Mouse (Mus musculus) spleen, postnatal 14 days (tissue): Measurements from ENCODE around the gene 4930578G10Rik.
"Not testable (repeated sequence)": the region's sequence is repeated elsewhere in the genome, so short reads cannot be mapped to it uniquely, and the experiment has no call there.

Experiments
- DNase-seq, 2 experiments: peaks; one replicate each; pipeline ENCODE4 v3.0.0; 2021 to 2022; ENCODE audit warnings: low spot score in 2 of 2

Gene 4930578G10Rik

DNA sequence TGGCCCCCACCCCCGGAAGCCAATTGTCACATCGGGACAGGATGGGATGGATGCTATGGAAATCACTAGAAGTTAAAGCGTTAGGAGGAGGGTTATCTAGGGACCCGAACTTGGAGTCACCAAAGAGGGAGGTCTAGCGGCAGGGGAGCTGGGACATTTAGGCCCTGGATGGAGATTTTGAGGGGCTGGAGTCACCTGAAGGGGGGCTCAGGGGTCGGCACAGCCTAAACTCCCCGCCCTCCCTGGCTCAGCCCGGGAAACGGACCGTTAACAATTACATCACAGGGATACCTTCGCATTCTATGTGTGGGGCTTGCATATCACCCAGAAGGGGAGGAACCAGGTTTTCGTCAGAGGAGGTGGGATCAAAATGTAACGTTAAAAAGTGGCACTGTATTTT, at the start of gene 4930578G10Rik:
Gene 4930578G10Rik (plus strand): TSS at position 301 of the 400 bp plus-strand sequence.
- DNase-seq = not testable (repeated sequence)

- not testable (repeated sequence) for DNase-seq
These were observed 21.1 kb downstream of the 4930578G10Rik start, which contains the start of gene Ccl19 for GRCm38 (mm10) chr4:42756477-42756876. Gene Ccl19, minus strand, starts transcription at chr4:42756577.

DNA sequence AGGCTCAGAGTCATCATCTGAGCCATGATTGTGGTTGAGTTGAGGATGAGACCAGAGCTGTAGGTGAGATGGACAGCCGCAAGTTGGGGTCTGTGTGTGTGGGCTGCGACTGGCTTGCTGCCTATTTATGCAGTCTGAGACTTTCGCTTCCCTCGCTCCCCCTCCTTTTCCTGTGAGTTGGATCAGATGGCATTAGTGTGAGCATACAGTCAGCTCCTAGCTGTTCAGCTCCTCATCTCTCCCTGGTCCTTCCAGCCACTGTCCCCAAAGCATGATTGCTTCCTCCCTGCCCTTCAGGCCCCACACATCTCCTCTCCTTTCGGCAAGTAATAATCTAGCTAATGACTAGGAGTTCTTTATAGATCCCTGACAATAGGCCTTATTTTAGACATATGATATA, 38.5 kb downstream of the 4930578G10Rik start, which contains the start of gene Ccl21a:
Gene Ccl21a (minus strand): TSS at position 101 of the 400 bp plus-strand sequence.
- DNase-seq = not testable (repeated sequence)

DNA sequence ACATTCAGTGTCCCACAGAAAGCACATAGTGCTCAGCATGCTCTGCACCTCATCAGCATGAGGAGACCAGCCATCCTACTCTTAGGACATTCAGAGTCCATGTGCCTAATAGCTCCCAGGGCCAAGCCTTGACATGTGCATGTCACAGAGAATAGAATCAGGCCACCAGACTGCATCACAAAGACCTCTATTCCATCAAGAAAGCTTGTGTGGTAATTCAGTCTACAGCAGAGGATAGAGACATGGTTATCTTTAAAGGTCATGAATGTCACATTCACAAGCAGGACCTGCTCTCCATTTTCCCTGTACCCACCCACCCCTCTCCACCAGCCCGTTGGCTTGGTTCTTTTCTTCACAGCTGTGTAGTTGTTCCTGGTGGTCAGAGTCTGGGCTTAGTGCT, 118.4 kb downstream of the 4930578G10Rik start, which contains the start of gene Fam205a1:
Gene Fam205a1 (minus strand): TSS at position 101 of the 400 bp plus-strand sequence.
- not testable (repeated sequence) for DNase-seq

DNA sequence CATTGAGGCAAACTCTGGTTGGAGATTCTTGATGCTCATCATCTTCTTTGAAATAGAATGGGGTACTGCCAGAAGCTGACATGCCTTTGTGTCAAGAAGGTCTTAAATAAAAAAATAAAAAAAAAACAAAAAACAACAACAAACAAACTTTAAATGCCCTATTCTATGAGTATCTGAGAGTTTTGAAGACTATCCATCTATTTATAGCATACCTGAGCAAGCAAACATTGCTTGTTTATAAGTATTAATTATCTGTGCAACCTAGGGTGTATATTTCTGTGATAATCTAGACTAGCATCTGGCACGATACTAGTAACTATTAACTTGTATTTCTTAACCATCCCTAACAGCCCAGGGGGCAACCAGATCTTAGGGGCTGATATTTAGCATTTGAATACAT, 121.3 kb downstream of the 4930578G10Rik start, which contains the start of gene Gm12394:
Gene Gm12394 (minus strand): TSS at position 101 of the 400 bp plus-strand sequence.
- not testable (repeated sequence) for DNase-seq

- peak; percentile 26 to 39 for DNase-seq
These were observed 125.1 kb downstream of the 4930578G10Rik start for GRCm38 (mm10) chr4:42860483-42860882.

GRCm38 (mm10) chr4:42863487-42863886, 128.1 kb downstream of the 4930578G10Rik start:
- not testable (repeated sequence) for DNase-seq

DNA sequence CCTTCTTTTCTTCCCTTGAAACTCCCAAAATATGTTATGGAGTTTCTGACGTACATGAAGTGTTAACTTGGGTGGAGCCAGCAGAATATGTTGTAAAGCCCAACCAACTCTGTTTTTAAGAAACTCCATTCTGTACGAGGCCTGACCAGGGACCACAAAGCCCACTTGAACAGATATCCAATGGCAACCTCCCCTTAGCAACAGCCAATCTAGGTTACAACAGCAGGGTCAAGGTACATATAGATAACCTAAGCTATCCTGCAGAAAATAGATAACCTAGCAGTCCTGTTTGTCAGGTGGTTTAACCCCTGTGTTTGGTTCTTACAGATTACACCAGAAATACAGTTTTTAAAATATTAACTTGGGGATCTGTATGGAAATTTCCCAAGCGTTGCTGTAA, 132.0 kb downstream of the 4930578G10Rik start:
- no peak for DNase-seq

- DNase-seq = no peak
These were observed 132.8 kb downstream of the 4930578G10Rik start for GRCm38 (mm10) chr4:42868193-42868592.

DNA sequence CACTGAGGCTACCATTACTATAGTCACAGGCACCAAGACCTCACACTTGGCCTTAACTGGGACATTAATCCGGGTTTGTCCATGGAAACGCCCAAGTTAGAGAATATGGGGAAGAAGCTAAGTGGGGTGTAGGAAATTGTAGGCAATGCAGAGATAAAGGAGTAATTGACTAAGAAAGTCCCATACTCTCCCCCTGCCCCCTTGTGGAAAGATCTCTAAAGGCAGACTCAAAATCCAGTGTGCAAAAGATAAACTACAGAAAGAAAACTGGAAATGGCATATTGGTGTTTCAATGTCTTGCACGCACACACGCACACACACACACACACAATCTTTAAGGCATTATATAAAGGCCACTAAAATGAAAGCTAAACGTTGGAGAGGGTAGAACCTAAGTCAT, 135.4 kb downstream of the 4930578G10Rik start:
- DNase-seq = no peak

DNA sequence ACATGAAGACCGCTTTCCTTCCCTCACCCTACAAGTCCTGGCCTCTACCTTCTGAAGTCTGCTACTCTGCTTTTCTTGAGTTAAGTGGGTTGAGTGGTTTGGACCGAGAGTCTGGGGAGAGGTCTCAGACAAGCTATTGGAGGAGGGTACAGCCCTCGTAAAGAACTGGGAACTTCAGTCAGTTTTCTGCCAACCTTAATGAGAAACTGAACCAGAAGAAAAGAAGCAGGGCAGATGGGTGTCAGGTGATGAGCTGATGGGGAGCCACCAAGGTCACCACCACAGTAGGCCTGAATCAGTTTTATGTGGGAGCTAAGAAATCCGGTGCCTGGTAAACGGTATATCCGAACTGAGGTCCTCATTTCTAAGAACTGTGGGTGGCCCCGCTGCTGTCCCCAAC, 136.8 kb downstream of the 4930578G10Rik start:
- DNase-seq = no peak

DNA sequence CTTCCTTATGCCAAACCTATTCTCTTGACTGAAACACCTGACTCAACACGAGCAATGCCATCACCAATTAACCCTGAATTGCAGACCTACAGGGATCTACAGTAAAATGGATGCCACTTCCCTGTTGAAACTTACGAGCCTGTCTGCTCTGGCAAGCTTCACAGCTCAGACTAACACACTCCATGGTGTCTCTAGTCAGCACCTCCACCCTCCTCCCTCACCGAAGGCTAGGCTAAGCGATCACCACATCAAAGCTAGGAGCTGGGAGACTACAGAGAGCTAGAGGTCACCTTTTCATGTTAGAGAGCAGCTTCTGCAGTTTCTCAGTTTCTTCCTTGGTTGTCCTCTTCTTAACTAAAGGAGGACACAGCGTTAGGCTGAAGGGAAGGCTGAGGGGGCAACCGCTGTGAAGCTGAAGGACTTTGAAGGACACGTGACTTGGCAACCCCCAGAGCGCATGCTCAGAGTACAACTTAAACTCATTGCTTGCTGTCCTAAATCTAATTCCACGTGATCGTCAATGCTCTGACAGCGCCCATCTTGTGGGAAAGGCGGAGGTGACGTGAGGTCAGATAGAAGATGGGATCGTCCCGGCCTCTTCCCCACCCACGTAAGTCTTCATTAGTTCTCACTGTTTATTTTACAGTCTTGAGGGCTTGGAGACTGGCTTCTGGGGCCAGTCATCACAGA, 137.5 kb downstream of the 4930578G10Rik start:
- DNase-seq = no peak

GRCm38 (mm10) chr4:42874134-42874533, 138.8 kb downstream of the 4930578G10Rik start, which contains the start of gene Fam205c:
Gene Fam205c, minus strand, starts transcription at chr4:42874234.
- DNase-seq = no peak

GRCm38 (mm10) chr4:42876586-42877291, 141.4 kb downstream of the 4930578G10Rik start:
- peak in 1 of 2 experiments; percentile 45 for DNase-seq

DNA sequence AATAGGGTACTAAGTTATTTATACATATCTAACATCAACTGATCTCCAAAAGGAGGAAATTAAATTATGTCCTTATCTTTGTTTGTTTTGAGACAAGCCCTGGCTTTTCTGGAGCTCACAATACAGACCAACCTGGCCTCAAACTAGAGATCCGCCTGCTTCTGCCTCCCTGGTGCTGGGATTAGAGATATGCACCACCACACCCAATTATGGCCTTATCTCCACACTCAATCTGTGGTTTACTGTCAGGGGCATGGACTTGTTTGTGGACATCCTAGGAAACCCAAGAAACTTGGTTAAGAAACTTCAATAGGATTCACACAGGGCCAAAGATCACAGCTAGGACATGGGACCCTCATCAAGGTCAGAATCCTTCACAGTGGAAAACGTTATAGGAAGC, 142.3 kb downstream of the 4930578G10Rik start:
- no peak for DNase-seq

GRCm38 (mm10) chr4:42879829-42880676, 144.7 kb downstream of the 4930578G10Rik start:
- DNase-seq = peak; percentile 32 to 46

GRCm38 (mm10) chr4:42880677-42880948, 145.3 kb downstream of the 4930578G10Rik start:
- DNase-seq = no peak

DNA sequence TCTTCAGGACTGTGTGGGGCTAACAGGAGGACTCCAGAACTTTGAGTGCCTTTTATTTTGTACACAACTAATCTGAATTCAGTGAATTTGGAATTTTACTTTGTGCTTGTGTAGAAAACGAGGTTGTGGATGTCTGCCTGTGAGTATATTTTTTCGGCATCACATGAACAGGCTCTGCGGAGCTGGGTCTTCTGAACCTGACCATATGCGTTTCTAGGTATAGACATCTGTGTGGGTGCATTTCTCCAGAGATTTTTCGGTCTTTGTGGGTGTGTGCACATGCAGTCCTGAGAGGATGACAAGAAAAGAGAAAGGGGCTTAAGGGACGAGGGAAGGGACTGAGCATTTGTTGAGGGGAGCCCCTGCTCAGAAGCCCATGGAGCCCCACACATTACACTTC, 151.6 kb downstream of the 4930578G10Rik start:
- no peak for DNase-seq

DNA sequence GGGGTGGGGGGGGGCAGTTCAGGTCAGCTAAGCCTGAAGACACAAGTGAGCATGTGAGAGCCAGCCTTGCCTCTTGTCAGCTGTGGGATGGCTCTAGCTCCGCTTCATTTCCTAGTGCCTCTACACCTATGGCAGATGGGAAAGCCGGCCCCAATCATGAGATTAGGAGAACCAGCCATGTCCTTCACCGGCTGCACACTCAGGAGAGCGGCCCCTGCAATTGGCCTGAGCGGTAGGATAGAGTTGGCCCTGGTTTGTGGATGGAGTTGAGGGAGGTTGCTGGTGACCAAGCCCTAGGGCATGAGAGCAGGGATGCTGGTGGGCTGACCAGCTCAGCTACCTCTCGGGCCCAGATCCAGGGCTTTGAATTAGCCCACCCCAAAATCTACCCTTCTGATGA, 153.5 kb downstream of the 4930578G10Rik start:
- no peak for DNase-seq

- no peak for DNase-seq
These were observed 155.8 kb downstream of the 4930578G10Rik start for GRCm38 (mm10) chr4:42891176-42891575.

- no peak for DNase-seq
These were observed 159.8 kb downstream of the 4930578G10Rik start for GRCm38 (mm10) chr4:42895118-42895517.
